Mouse (Mus musculus) central nervous system, embryonic 11.5 days (tissue): Measurements from ENCODE around the gene Olfr1289. TPM values are rescaled to one million over a fixed set of nuclear protein-coding genes. Genes with fewer than 3 reads are reported as not detected.

Experiments used
- polyA plus RNA-seq: library from polyadenylated mRNA; depleted of rRNA; stranded (reverse); fragments of >200 nt; gene quantifications from 2 replicates; pipeline ENCODE4 v1.2.3, GENCODE M21; 2012; rRNA removed

Gene Olfr1289
- polyA plus RNA-seq: not detected in 2 replicates

GRCm38 (mm10) chr2:111480519-111480918 is at the start of gene Olfr1289:
Gene Olfr1289, plus strand, starts transcription at chr2:111480819.

GRCm38 (mm10) chr2:111448842-111449241 is 31.8 kb upstream of the Olfr1289 start, which contains the start of gene Olfr1287:
Gene Olfr1287, plus strand, starts transcription at chr2:111449142.

GRCm38 (mm10) chr2:111473801-111474200 is 6.8 kb upstream of the Olfr1289 start, which contains the start of gene Olfr1288:
Gene Olfr1288, plus strand, starts transcription at chr2:111474101.

GRCm38 (mm10) chr2:111493729-111494128 is 13.1 kb downstream of the Olfr1289 start, which contains the start of gene Olfr1290:
Gene Olfr1290, minus strand, starts transcription at chr2:111493829.

GRCm38 (mm10) chr2:111496880-111497279 is 16.3 kb downstream of the Olfr1289 start, which contains the start of gene Olfr1291-ps1:
Gene Olfr1291-ps1, plus strand, starts transcription at chr2:111497180.

GRCm38 (mm10) chr2:111524903-111525302 is 44.3 kb downstream of the Olfr1289 start, which contains the start of gene Olfr1293-ps:
Gene Olfr1293-ps, plus strand, starts transcription at chr2:111525203.

Other genes starting within 250 kb of the Olfr1289 start
- gene Olfr1275, start 245.5 kb upstream of the Olfr1289 start, polyA plus RNA-seq: not detected in 2 replicates
- not detected in 2 replicates for gene Olfr1276, start 226.3 kb upstream of the Olfr1289 start, polyA plus RNA-seq
- not detected in 2 replicates for gene Olfr1277, start 206.7 kb upstream of the Olfr1289 start, polyA plus RNA-seq
- not detected in 2 replicates for gene Olfr1278, start 190.7 kb upstream of the Olfr1289 start, polyA plus RNA-seq
- gene Olfr1279, start 180.2 kb upstream of the Olfr1289 start, polyA plus RNA-seq: not detected in 2 replicates
- not detected in 2 replicates for gene Olfr1280, start 166.8 kb upstream of the Olfr1289 start, polyA plus RNA-seq
- gene Olfr1281, start 154.3 kb upstream of the Olfr1289 start, polyA plus RNA-seq: not detected in 2 replicates
- gene Olfr1282, start 144.7 kb upstream of the Olfr1289 start, polyA plus RNA-seq: not detected in 2 replicates
- not detected in 2 replicates for gene Olfr1283, start 114.0 kb upstream of the Olfr1289 start, polyA plus RNA-seq
- not detected in 2 replicates for gene Olfr1284, start 105.3 kb upstream of the Olfr1289 start, polyA plus RNA-seq
- gene Olfr1286, start 57.7 kb upstream of the Olfr1289 start, polyA plus RNA-seq: not detected in 2 replicates
- not detected in 2 replicates for gene Olfr1287, start 31.7 kb upstream of the Olfr1289 start, polyA plus RNA-seq
- gene Olfr1288, start 6.7 kb upstream of the Olfr1289 start, polyA plus RNA-seq: not detected in 2 replicates
- gene Olfr1290, start 13.0 kb downstream of the Olfr1289 start, polyA plus RNA-seq: not detected in 2 replicates
- not detected in 2 replicates for gene Olfr1291-ps1, start 16.4 kb downstream of the Olfr1289 start, polyA plus RNA-seq
- gene Olfr1293-ps, start 44.4 kb downstream of the Olfr1289 start, polyA plus RNA-seq: not detected in 2 replicates
- not detected in 2 replicates for gene Olfr1294, start 59.5 kb downstream of the Olfr1289 start, polyA plus RNA-seq
- not detected in 2 replicates for gene Olfr1295, start 88.9 kb downstream of the Olfr1289 start, polyA plus RNA-seq
- not detected in 2 replicates for gene Olfr1297, start 145.7 kb downstream of the Olfr1289 start, polyA plus RNA-seq
- not detected in 2 replicates for gene Olfr1298, start 168.4 kb downstream of the Olfr1289 start, polyA plus RNA-seq
- not detected in 2 replicates for gene Olfr1299, start 180.6 kb downstream of the Olfr1289 start, polyA plus RNA-seq